Mouse (Mus musculus) kidney, adult 2 months (tissue): ENCODE measurements around the gene Nptn.

Source experiments
- CTCF ChIP-seq: fragments of 200-500 bp; conservative IDR thresholded peaks from 2 replicates; pipeline ENCODE4 v1.5.1; 2011; ENCODE audit warnings: low read depth, mild to moderate bottlenecking, control low read depth, low read length, moderate library complexity, mixed read lengths; ENCODE audit not compliant: insufficient read depth, insufficient read length
- POLR2A ChIP-seq: fragments of 200-500 bp; IDR thresholded peaks from one replicate; pipeline ENCODE4 v1.6.1; 2011; ENCODE audit warnings: low read depth, low read length, control low read depth

DNA sequence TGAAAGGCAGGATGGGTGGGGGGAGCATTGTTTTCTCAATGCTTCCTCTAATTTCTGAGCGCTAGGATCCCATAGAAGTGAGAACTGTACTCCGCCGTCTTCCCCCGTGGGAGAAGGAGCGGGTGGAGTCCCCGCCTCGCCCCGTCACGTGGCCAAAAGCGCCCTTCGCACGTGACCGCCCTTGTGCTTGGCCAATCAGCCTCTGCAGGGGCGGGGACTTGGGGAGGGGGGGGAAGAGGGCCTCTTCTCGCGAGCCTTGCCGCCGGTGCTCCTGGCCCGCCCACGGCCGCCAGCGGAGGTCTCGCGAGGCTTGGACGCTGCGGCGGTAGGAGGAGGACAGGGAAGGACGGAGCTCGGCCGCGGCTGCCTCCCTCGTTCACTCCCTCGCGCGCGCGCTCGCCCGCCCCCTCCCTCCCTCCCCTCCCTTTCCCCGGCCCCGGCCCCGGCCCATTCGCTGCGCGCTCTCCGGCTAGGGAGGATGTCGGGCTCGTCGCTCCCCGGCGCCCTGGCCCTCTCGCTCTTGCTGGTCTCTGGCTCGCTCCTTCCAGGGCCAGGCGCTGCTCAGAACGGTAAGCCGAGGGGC is at the start of gene Nptn:
- no peak for TF ChIP-seq CTCF
- peak; percentile 57 for TF ChIP-seq POLR2A
